ENCODE assay signal across 19 mouse cellular contexts in genomic region chr7:37505548-37505947, GRCm38 (mm10).
DNase-seq lines count a peak whose midpoint lies in the region; ATAC-seq lines count a peak whose summit lies in the region.
"Had no signal": no experiment of that assay in that cellular context is flagged by ENCODE, and none has a peak within 500 bp of the region (broad histone marks: within the 10 kb centered on the region; RNA-seq: fewer than 3 reads in every experiment).

No protein-coding gene starts in this region.

- H3K36me3 ChIP-seq in hindbrain, embryonic 14.5 days (replicated peaks; ENCODE audit: control insufficient read depth, insufficient read depth) = no peaks in the 10 kb centered on the region
- no peaks in the 10 kb centered on the region for H3K36me3 ChIP-seq in hindbrain, embryonic 12.5 days
- H3K36me3 ChIP-seq in midbrain, embryonic 14.5 days (ENCODE audit: control insufficient read depth, insufficient read depth, low read length) = no peaks in the 10 kb centered on the region
- peaks cover 10% of the 10 kb centered on the region; the same call in 1 of the 2 replicates for H3K36me3 ChIP-seq in midbrain, embryonic 10.5 days
- H3K36me3 ChIP-seq in hindbrain, embryonic 16.5 days (ENCODE audit: control insufficient read depth, insufficient read depth, low read length) = no peaks in the 10 kb centered on the region
- H3K36me3 ChIP-seq: embryonic facial prominence, embryonic 15.5 days; heart, embryonic 10.5 days; limb, embryonic 13.5 days; neural tube, embryonic 12.5 days had no signal

- no peak overlapping the region for H3K4me3 ChIP-seq in hindbrain, embryonic 14.5 days (replicated peaks; ENCODE audit: low read length)
- no peak overlapping the region for H3K4me3 ChIP-seq in hindbrain, embryonic 12.5 days
- no peak overlapping the region for H3K4me3 ChIP-seq in midbrain, embryonic 14.5 days (replicated peaks; ENCODE audit: low read depth, low read length)
- no peak overlapping the region for H3K4me3 ChIP-seq in midbrain, embryonic 10.5 days
- H3K4me3 ChIP-seq in hindbrain, embryonic 16.5 days (ENCODE audit: low read length) = no peak overlapping the region
- H3K4me3 ChIP-seq: embryonic facial prominence, embryonic 15.5 days; heart, embryonic 10.5 days; layer of hippocampus, adult 2 months; limb, embryonic 13.5 days; neural tube, embryonic 12.5 days had no signal

- 47% methylated on average over 7 of the region's 7 CpGs for WGBS in hindbrain, embryonic 14.5 days
- 65% methylated on average over 7 of the region's 7 CpGs for WGBS in hindbrain, embryonic 12.5 days
- WGBS in midbrain, embryonic 14.5 days = 51% methylated on average over 7 of the region's 7 CpGs
- 88% methylated on average over 7 of the region's 7 CpGs for WGBS in midbrain, embryonic 10.5 days
- WGBS in hindbrain, embryonic 16.5 days = 40% methylated on average over 7 of the region's 7 CpGs

- peak overlapping the region; percentile 18 for H3K4me2 ChIP-seq in hindbrain, embryonic 14.5 days (replicated peaks)
- no peak overlapping the region for H3K4me2 ChIP-seq in hindbrain, embryonic 12.5 days (replicated peaks)
- no peak overlapping the region for H3K4me2 ChIP-seq in midbrain, embryonic 14.5 days (ENCODE audit: low read length)
- H3K4me2 ChIP-seq in hindbrain, embryonic 16.5 days (ENCODE audit: low read length) = peak overlapping the region; percentile 27
- H3K4me2 ChIP-seq: embryonic facial prominence, embryonic 15.5 days; limb, embryonic 13.5 days; neural tube, embryonic 12.5 days had no signal

- ATAC-seq in hindbrain, embryonic 14.5 days (ENCODE audit: low FRiP score) = no peak
- ATAC-seq in hindbrain, embryonic 12.5 days (ENCODE audit: low FRiP score) = no peak
- ATAC-seq in midbrain, embryonic 14.5 days (ENCODE audit: low FRiP score, low TSS enrichment) = no peak
- ATAC-seq in hindbrain, embryonic 16.5 days = 0 out of 2 replicates have a peak, but pooled peaks have one; percentile 31
- ATAC-seq in monocyte, adult 5-6 weeks (replicated peaks; ENCODE audit: insufficient number of reproducible peaks, low FRiP score, low TSS enrichment, poor library complexity, severe bottlenecking) = no peak

- no peaks in the 10 kb centered on the region for H3K27me3 ChIP-seq in hindbrain, embryonic 14.5 days (ENCODE audit: control insufficient read depth, insufficient read depth, low read length)
- no peaks in the 10 kb centered on the region for H3K27me3 ChIP-seq in hindbrain, embryonic 12.5 days
- H3K27me3 ChIP-seq in midbrain, embryonic 14.5 days (ENCODE audit: control insufficient read depth, insufficient read depth, low read length) = no peaks in the 10 kb centered on the region
- no peaks in the 10 kb centered on the region for H3K27me3 ChIP-seq in midbrain, embryonic 10.5 days (ENCODE audit: low read depth, poor library complexity, severe bottlenecking)
- H3K27me3 ChIP-seq in hindbrain, embryonic 16.5 days (replicated peaks; ENCODE audit: control insufficient read depth, insufficient read depth, low read length) = no peaks in the 10 kb centered on the region
- H3K27me3 ChIP-seq: embryonic facial prominence, embryonic 15.5 days; limb, embryonic 13.5 days; neural tube, embryonic 12.5 days had no signal

- H3K9ac ChIP-seq in hindbrain, embryonic 14.5 days = peak overlapping the region; percentile 18
- no peak overlapping the region for H3K9ac ChIP-seq in hindbrain, embryonic 12.5 days
- H3K9ac ChIP-seq in midbrain, embryonic 14.5 days (replicated peaks; ENCODE audit: low read length) = no peak overlapping the region
- no peak overlapping the region for H3K9ac ChIP-seq in hindbrain, embryonic 16.5 days (ENCODE audit: low read depth, low read length)
- H3K9ac ChIP-seq: embryonic facial prominence, embryonic 15.5 days; limb, embryonic 13.5 days; liver, embryonic 14.5 days; neural tube, embryonic 12.5 days had no signal

- peak; percentile 39 for DNase-seq in hindbrain, embryonic 14.5 days (ENCODE audit: low spot score)
- DNase-seq in midbrain, embryonic 14.5 days = peak; percentile 62
- DNase-seq in midbrain, embryonic 10.5 days (ENCODE audit: low spot score) = no peak
- DNase-seq in frontal cortex, postnatal 25 days (ENCODE audit: low spot score in 2 of 2) = no peak
- DNase-seq: adrenal gland, postnatal 25 days; cerebellum, adult 2 months; cerebellum, postnatal 36 days; kidney, adult 11 months; layer of hippocampus, postnatal 36 days; thymus, postnatal 14 days had no signal

- H3K9me3 ChIP-seq in hindbrain, embryonic 14.5 days (ENCODE audit: control insufficient read depth, low read length) = no peaks in the 10 kb centered on the region
- no peaks in the 10 kb centered on the region for H3K9me3 ChIP-seq in hindbrain, embryonic 12.5 days (replicated peaks)
- no peaks in the 10 kb centered on the region for H3K9me3 ChIP-seq in midbrain, embryonic 14.5 days (ENCODE audit: control insufficient read depth, low read length)
- H3K9me3 ChIP-seq in midbrain, embryonic 10.5 days (replicated peaks) = no peaks in the 10 kb centered on the region
- H3K9me3 ChIP-seq in hindbrain, embryonic 16.5 days (ENCODE audit: control insufficient read depth, low read length) = no peaks in the 10 kb centered on the region
- H3K9me3 ChIP-seq: embryonic facial prominence, embryonic 15.5 days; heart, embryonic 10.5 days; limb, embryonic 13.5 days; neural tube, embryonic 12.5 days had no signal

- peak overlapping the region; percentile 58 for H3K27ac ChIP-seq in hindbrain, embryonic 14.5 days
- H3K27ac ChIP-seq in hindbrain, embryonic 12.5 days = no peak overlapping the region
- H3K27ac ChIP-seq in midbrain, embryonic 14.5 days (replicated peaks; ENCODE audit: low read depth, low read length) = peak overlapping the region; percentile 58
- H3K27ac ChIP-seq in midbrain, embryonic 10.5 days (replicated peaks) = no peak overlapping the region
- no peak overlapping the region for H3K27ac ChIP-seq in hindbrain, embryonic 16.5 days (ENCODE audit: low read depth, low read length)
- H3K27ac ChIP-seq: embryonic facial prominence, embryonic 15.5 days; heart, embryonic 10.5 days; layer of hippocampus, adult 2 months; limb, embryonic 13.5 days; liver, embryonic 14.5 days; neural tube, embryonic 12.5 days had no signal

- H3K4me1 ChIP-seq in hindbrain, embryonic 14.5 days (replicated peaks; ENCODE audit: control insufficient read depth, insufficient read depth, low read length) = peaks cover 38% of the 10 kb centered on the region
- H3K4me1 ChIP-seq in hindbrain, embryonic 12.5 days = peaks cover 41% of the 10 kb centered on the region
- H3K4me1 ChIP-seq in midbrain, embryonic 14.5 days (ENCODE audit: control insufficient read depth, insufficient read depth, low read length) = peaks cover 35% of the 10 kb centered on the region
- H3K4me1 ChIP-seq in midbrain, embryonic 10.5 days = peaks cover 31% of the 10 kb centered on the region
- H3K4me1 ChIP-seq in hindbrain, embryonic 16.5 days (ENCODE audit: control insufficient read depth, insufficient read depth, low read depth, low read length) = peaks cover 14% of the 10 kb centered on the region
- H3K4me1 ChIP-seq: embryonic facial prominence, embryonic 15.5 days; heart, embryonic 10.5 days; limb, embryonic 13.5 days had no signal

Comparison
In these comparisons a context has a peak if more than half of its experiments do, and no peak if none do; other contexts are left out.
1. DNase-seq: peak in hindbrain, embryonic 14.5 days (single experiment) and midbrain, embryonic 14.5 days (single experiment); none in midbrain, embryonic 10.5 days (single experiment) and frontal cortex, postnatal 25 days (0 of 2).
2. H3K27ac ChIP-seq: peak in hindbrain, embryonic 14.5 days (single experiment) and midbrain, embryonic 14.5 days (single experiment); none in hindbrain, embryonic 12.5 days (single experiment), midbrain, embryonic 10.5 days (single experiment) and hindbrain, embryonic 16.5 days (single experiment).
3. H3K4me2 ChIP-seq: peak in hindbrain, embryonic 14.5 days (single experiment) and hindbrain, embryonic 16.5 days (single experiment); none in hindbrain, embryonic 12.5 days (single experiment) and midbrain, embryonic 14.5 days (single experiment).